Mouse (Mus musculus): Measurements from ENCODE around the gene Kdm5d.

Kdm5d gene

GRCm38 (mm10) chrY:897393-898227 is at the start of gene Kdm5d:
TSS of gene Kdm5d (plus strand) at chrY:897788.
- peak; percentile 53 for DNase-seq

- no peak for DNase-seq
Observed at GRCm38 (mm10) chrY:872404-872803, 25.2 kb upstream of the Kdm5d start.

DNA sequence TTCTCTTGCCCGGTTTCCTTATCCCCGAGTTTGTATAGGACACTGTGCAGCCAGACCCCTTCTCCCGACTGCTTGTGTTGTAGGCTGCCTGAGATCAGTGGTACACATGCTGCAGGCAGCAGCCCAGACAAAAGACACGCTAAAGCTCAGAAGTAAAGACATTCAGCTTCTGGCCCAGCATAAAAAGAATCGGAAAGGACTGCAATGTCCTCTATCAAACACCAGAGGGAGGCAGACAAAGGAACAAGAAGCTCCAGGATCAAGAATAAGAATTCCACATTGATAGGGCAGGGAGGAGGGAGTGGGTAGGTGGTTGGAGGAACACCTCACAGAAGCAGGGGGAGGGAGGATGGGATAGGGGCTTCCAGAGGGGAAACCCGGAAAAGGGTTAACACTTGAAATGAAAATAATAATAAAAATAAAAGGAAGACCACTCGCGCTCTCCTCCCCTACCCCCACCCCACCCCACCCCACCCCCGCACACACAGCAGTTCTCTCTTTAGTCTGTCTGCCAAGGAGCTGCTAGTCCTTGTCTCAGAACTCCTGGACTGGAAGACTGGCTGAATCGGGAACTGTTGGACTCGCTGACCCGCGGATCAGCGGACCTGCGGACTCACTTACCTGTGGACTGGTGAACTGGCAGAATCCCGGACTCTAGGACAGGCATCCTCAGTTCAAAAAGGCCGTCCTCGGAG is 24.6 kb upstream of the Kdm5d start:
- peak; percentile 3 for DNase-seq
